Mouse (Mus musculus) CH12.LX (cell line): Measurements from ENCODE around the gene Rora. TPM values are rescaled to one million over a fixed set of nuclear protein-coding genes. Genes with fewer than 3 reads are reported as not detected.

ENCODE experiments used
- DNase-seq: peaks from one replicate; pipeline ENCODE4 v3.0.0-alpha.2; 2013; ENCODE audit errors: extremely low read depth
- H3K27ac ChIP-seq: 2 replicates; pipeline ENCODE4 v1.5.1; 2012; ENCODE audit warnings: low read depth, mild to moderate bottlenecking, control low read depth, moderate library complexity; ENCODE audit not compliant: insufficient read depth
- H3K27me3 ChIP-seq: replicated peaks from 2 replicates; pipeline ENCODE3; 2012; ENCODE audit warnings: inconsistent platforms
- H3K36me3 ChIP-seq, 2 experiments: replicated peaks in 1 of 2; 2 replicates each; pipeline versions ENCODE3 to v1.6.1; 2012; ENCODE audit warnings: inconsistent platforms in 1 of 2, low read length in 1 of 2, mild to moderate bottlenecking in 1 of 2, mixed read lengths in 1 of 2, moderate library complexity in 1 of 2; ENCODE audit not compliant: control insufficient read depth in 1 of 2, insufficient read depth in 1 of 2
- H3K4me1 ChIP-seq, 2 experiments: 2 replicates each; pipeline ENCODE4 v1.6.1; 2012; ENCODE audit warnings: inconsistent platforms in 1 of 2, moderate library complexity in 1 of 2; ENCODE audit not compliant: insufficient read depth in 2 of 2, control insufficient read depth in 1 of 2
- H3K4me2 ChIP-seq: 2 replicates; pipeline ENCODE4 v1.6.1; 2012; ENCODE audit warnings: low read depth, mild to moderate bottlenecking, control low read depth; ENCODE audit not compliant: poor library complexity, insufficient read depth, severe bottlenecking
- H3K4me3 ChIP-seq, 3 experiments: fragments of 150-350 bp in 1 of 3; sonication (generic) in 1 of 3; replicated peaks in 1 of 3; 2 replicates each; pipeline versions ENCODE3 to v1.5.1; 2011 to 2012; ENCODE audit warnings: low read depth in 2 of 3, low read length in 2 of 3, mild to moderate bottlenecking in 2 of 3, moderate library complexity in 2 of 3, control low read depth in 1 of 3, improper control_type of control experiment in 1 of 3, inconsistent platforms in 1 of 3, mixed read lengths in 1 of 3; ENCODE audit not compliant: poor library complexity in 1 of 3
- H3K79me2 ChIP-seq: replicated peaks from 2 replicates; pipeline ENCODE4 v1.6.1; 2012; ENCODE audit warnings: mild to moderate bottlenecking, moderate library complexity; ENCODE audit not compliant: control insufficient read depth, poor library complexity, insufficient read depth, severe bottlenecking; ENCODE audit errors: extremely low read depth
- H3K9ac ChIP-seq: 2 replicates; pipeline ENCODE4 v1.6.1; 2012; ENCODE audit warnings: low read depth, mild to moderate bottlenecking, control low read depth, moderate library complexity; ENCODE audit not compliant: insufficient read depth
- H3K9me3 ChIP-seq: replicated peaks from 2 replicates; pipeline ENCODE3; 2012; ENCODE audit warnings: low read length, inconsistent platforms, mixed read lengths
- CHD1 ChIP-seq: IDR thresholded peaks from 2 replicates; pipeline ENCODE4 v1.6.1; 2012; ENCODE audit warnings: low read depth, low read length, improper control_type of control experiment, inconsistent platforms
- CTCF ChIP-seq, 2 experiments: IDR thresholded peaks in 1 of 2; conservative IDR thresholded peaks in 1 of 2; 2 replicates each; pipeline ENCODE4 v1.5.1; 2011 to 2012; ENCODE audit warnings: low read depth in 2 of 2, low read length in 2 of 2, improper control_type of control experiment in 1 of 2, inconsistent platforms in 1 of 2, mild to moderate bottlenecking in 1 of 2, moderate library complexity in 1 of 2
- ETS1 ChIP-seq: conservative IDR thresholded peaks from 2 replicates; pipeline ENCODE4 v1.6.1; 2012; ENCODE audit warnings: low read depth, mild to moderate bottlenecking, inconsistent platforms, low read length, improper control_type of control experiment, moderate library complexity
- IRF4 ChIP-seq: IDR thresholded peaks from 2 replicates; pipeline ENCODE4 v1.6.1; 2014; ENCODE audit warnings: low read depth, mild to moderate bottlenecking, inconsistent platforms, low read length, improper control_type of control experiment
- JUN ChIP-seq: IDR thresholded peaks from 2 replicates; pipeline ENCODE4 v1.6.1; 2011; ENCODE audit warnings: low read depth, mild to moderate bottlenecking, low read length, improper control_type of control experiment, moderate library complexity; ENCODE audit not compliant: insufficient read depth
- JUND ChIP-seq: conservative IDR thresholded peaks from 2 replicates; pipeline ENCODE4 v1.6.1; 2011; ENCODE audit warnings: low read depth, low read length, improper control_type of control experiment
- KAT2A ChIP-seq: IDR thresholded peaks from 2 replicates; pipeline ENCODE4 v1.6.1; 2012; ENCODE audit warnings: low read length, improper control_type of control experiment, inconsistent platforms; ENCODE audit not compliant: insufficient replicate concordance
- MAX ChIP-seq: IDR thresholded peaks from 2 replicates; pipeline ENCODE4 v1.6.1; 2011; ENCODE audit warnings: low read length, improper control_type of control experiment
- MXI1 ChIP-seq: IDR thresholded peaks from 2 replicates; pipeline ENCODE4 v1.6.1; 2011; ENCODE audit warnings: mild to moderate bottlenecking, low read depth, low read length, improper control_type of control experiment
- NELFE ChIP-seq: IDR thresholded peaks from 2 replicates; pipeline ENCODE4 v1.6.1; 2011; ENCODE audit warnings: low read depth, low read length, improper control_type of control experiment
- PAX5 ChIP-seq: IDR thresholded peaks from 2 replicates; pipeline ENCODE4 v1.6.1; 2012; ENCODE audit warnings: low read length, inconsistent platforms, mixed read lengths
- RAD21 ChIP-seq: IDR thresholded peaks from 2 replicates; pipeline ENCODE4 v1.6.1; 2011; ENCODE audit warnings: low read depth, mild to moderate bottlenecking, low read length, improper control_type of control experiment, moderate library complexity
- RCOR1 ChIP-seq: conservative IDR thresholded peaks from 2 replicates; pipeline ENCODE4 v1.6.1; 2012; ENCODE audit warnings: low read depth, mild to moderate bottlenecking, inconsistent platforms, low read length, improper control_type of control experiment
- TBP ChIP-seq: conservative IDR thresholded peaks from 2 replicates; pipeline ENCODE4 v1.6.1; 2011; ENCODE audit warnings: low read depth, low read length, improper control_type of control experiment
- TCF12 ChIP-seq: IDR thresholded peaks from 2 replicates; pipeline ENCODE4 v1.6.1; 2014; ENCODE audit warnings: low read depth, mild to moderate bottlenecking, inconsistent platforms, low read length, improper control_type of control experiment
- USF1 ChIP-seq: IDR thresholded peaks from 2 replicates; pipeline ENCODE4 v1.6.1; 2014; ENCODE audit warnings: low read depth, mild to moderate bottlenecking, inconsistent platforms, low read length, improper control_type of control experiment
- ZMIZ1 ChIP-seq: IDR thresholded peaks from 2 replicates; pipeline ENCODE4 v1.6.1; 2012; ENCODE audit warnings: low read depth, mild to moderate bottlenecking, inconsistent platforms, low read length, improper control_type of control experiment
- dilution Hi-C: fragments of 300-500 bp; cut with MboI; formaldehyde crosslinking; loops from 2 replicates; pipeline ENCODE4 v1.14.3; 2020; ENCODE audit warnings: low sequenced_read_pairs; ENCODE audit not compliant: extremely low pct_unique_long_range_greater_than_20kb, extremely low pct_ligation_motif_present
- in situ Hi-C: fragments of 300-500 bp; cut with MboI; formaldehyde crosslinking; loops from 3 replicates; pipeline ENCODE4 v1.14.3; 2019; ENCODE audit warnings: low sequenced_read_pairs, low pct_ligation_motif_present, low pct_unique_long_range_greater_than_20kb, mixed read lengths
- polyA plus RNA-seq: library from polyadenylated mRNA; unstranded; fragments of >175 nt; gene quantifications from 2 replicates; pipeline ENCODE4 v1.2.1, GENCODE M21; 2012; ENCODE audit warnings: low read depth; ENCODE audit not compliant: insufficient read length
- total RNA-seq, 2 experiments: library from RNA; depleted of rRNA; stranded (reverse); fragments of 300-350 nt in 1 of 2; fragments of >200 nt in 1 of 2; gene quantifications; 2 replicates each; pipeline ENCODE4 v1.2.3; 2012 to 2014

The Rora gene
- total and polyA plus RNA-seq, 3 experiments: 0.36 to 0.66 (median 0.64) TPM

DNA sequence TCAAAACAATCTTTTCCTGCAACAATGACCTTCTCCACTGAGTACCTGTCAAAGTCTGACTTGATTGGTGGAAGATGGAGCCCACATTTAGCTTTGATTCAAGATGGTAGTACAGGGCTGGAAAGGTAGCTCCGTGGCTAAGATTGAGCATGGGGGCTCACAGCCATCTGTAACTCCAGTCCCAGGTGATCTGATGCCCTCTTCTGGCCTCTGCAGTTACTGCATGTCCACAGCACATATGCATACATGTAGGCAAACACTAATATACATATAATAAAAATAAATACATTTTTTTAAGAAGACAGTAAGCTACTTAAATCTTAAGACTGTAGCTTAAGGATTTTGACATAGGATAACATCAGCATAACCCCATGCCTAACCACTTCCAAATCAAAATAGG lies 112.0 kb downstream of the Rora start:
- Histone ChIP-seq H3K27me3 (no peaks in the 10 kb centered on the region), H3K9ac (no peak overlapping the region), H3K27ac (no peak overlapping the region), H3K4me1 (no peaks in the 10 kb centered on the region), H3K4me3 (no peak overlapping the region), H3K4me2 (no peak overlapping the region), H3K79me2 (no peaks in the 10 kb centered on the region), H3K36me3 (no peaks in the 10 kb centered on the region), H3K9me3 (peaks cover 63% of the 10 kb centered on the region)
- no peak for DNase-seq
- in situ Hi-C loops (no loop called here), dilution Hi-C loops (no loop called here)
- TF ChIP-seq MXI1: no peak
- no peak for TF ChIP-seq PAX5
- no peak for TF ChIP-seq CHD1
- TF ChIP-seq NELFE: no peak
- TF ChIP-seq USF1: no peak
- no peak for TF ChIP-seq IRF4
- no peak for TF ChIP-seq JUND
- TF ChIP-seq ETS1: no peak
- TF ChIP-seq RCOR1: no peak
- no peak for TF ChIP-seq JUN
- no peak for TF ChIP-seq ZMIZ1
- TF ChIP-seq MAX: no peak

DNA sequence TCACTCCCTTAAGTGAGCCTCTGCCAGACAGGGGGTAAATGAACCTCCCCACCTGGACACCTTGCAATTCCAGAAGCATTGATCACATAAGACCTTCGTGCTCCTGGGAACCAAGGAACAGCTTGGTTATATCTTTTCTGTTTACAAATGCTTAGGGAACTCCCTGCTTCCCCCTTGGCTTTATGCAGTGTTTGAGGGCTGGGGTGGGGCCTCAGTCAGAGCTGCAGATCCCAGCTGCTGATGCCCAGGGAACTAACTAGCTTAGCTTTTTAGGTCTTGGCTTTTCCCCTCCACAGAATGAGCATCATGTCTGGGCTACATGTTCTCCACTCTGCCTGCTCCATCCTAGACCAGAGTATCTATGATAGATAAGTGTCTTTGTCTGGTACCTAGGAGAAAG lies 116.1 kb downstream of the Rora start:
- no peak for DNase-seq
- dilution Hi-C loops (no loop called here), in situ Hi-C loops (no loop called here)
- H3K36me3 ChIP-seq: no peaks in the 10 kb centered on the region
- peaks cover 48% of the 10 kb centered on the region for H3K9me3 ChIP-seq
- H3K27me3 ChIP-seq: no peaks in the 10 kb centered on the region
- no peaks in the 10 kb centered on the region for H3K79me2 ChIP-seq
- no peak overlapping the region for H3K27ac ChIP-seq
- H3K4me2 ChIP-seq: no peak overlapping the region
- H3K9ac ChIP-seq: no peak overlapping the region
- no peak overlapping the region for H3K4me3 ChIP-seq
- no peak for TF ChIP-seq TBP
- TF ChIP-seq CHD1: no peak
- TF ChIP-seq KAT2A: no peak
- TF ChIP-seq RCOR1: no peak
- TF ChIP-seq RAD21: no peak
- TF ChIP-seq TCF12: no peak
- TF ChIP-seq CTCF (conservative IDR thresholded peaks at IDR 0.05 in 1 of 2, IDR thresholded peaks at IDR 0.05 in 1 of 2; ENCODE audit: low read depth in 2 of 2, low read length in 2 of 2): no peak
- no peak for TF ChIP-seq USF1
- no peaks in the 10 kb centered on the region for H3K4me1 ChIP-seq
